ENCODE assay signal across 7 mouse cellular contexts in genomic region chr11:54438991-54439690, GRCm38 (mm10). TPM values are rescaled to one million over a fixed set of nuclear protein-coding genes. Genes with fewer than 3 reads are reported as not detected.
DNase-seq lines count a peak whose midpoint lies in the region; ATAC-seq lines count a peak whose summit lies in the region.

No protein-coding gene starts in this region.

- H3K9ac ChIP-seq in embryonic facial prominence, embryonic 14.5 days (ENCODE audit: low read depth, low read length), result peak overlapping the region; percentile 93
- peak overlapping the region; percentile 86 for H3K9ac ChIP-seq in limb, embryonic 12.5 days (replicated peaks)
- peak overlapping the region; percentile 82; the same call in 1 of the 2 replicates for H3K9ac ChIP-seq in stomach, embryonic 15.5 days

- H3K4me2 ChIP-seq in embryonic facial prominence, embryonic 14.5 days (ENCODE audit: low read depth, low read length), result peak overlapping the region; percentile 69
- peak overlapping the region; percentile 65 for H3K4me2 ChIP-seq in limb, embryonic 12.5 days
- peak overlapping the region; percentile 60 for H3K4me2 ChIP-seq in stomach, embryonic 15.5 days

- peak; percentile 4 for DNase-seq in retina, embryonic 14.5 days (ENCODE audit: low spot score)
- no peak for DNase-seq in retina, postnatal 1 day
- peak; percentile 9 for DNase-seq in embryonic facial prominence, embryonic 14.5 days (ENCODE audit: low spot score)
- no peak for DNase-seq in frontal cortex, adult 2 months (ENCODE audit: extremely low spot score in 1 of 2, low spot score in 1 of 2)
- DNase-seq in spleen, postnatal 4 days (ENCODE audit: low spot score in 2 of 2), result no peak

- 28% methylated on average over 11 of the region's 11 CpGs for WGBS in embryonic facial prominence, embryonic 14.5 days
- 42% methylated on average over 11 of the region's 11 CpGs for WGBS in limb, embryonic 12.5 days
- 15% methylated on average over 11 of the region's 11 CpGs for WGBS in stomach, embryonic 15.5 days

- H3K4me1 ChIP-seq in embryonic facial prominence, embryonic 14.5 days (ENCODE audit: control insufficient read depth, insufficient read depth, low read length), result peaks cover 15% of the 10 kb centered on the region
- H3K4me1 ChIP-seq in limb, embryonic 12.5 days (replicated peaks), result peaks cover 16% of the 10 kb centered on the region
- H3K4me1 ChIP-seq in stomach, embryonic 15.5 days, result 0 out of 2 replicates have a peak, but pooled peaks cover 3% of the 10 kb centered on the region

- H3K36me3 ChIP-seq in embryonic facial prominence, embryonic 14.5 days (ENCODE audit: control insufficient read depth, insufficient read depth, low read length), result no peaks in the 10 kb centered on the region
- no peaks in the 10 kb centered on the region for H3K36me3 ChIP-seq in limb, embryonic 12.5 days
- no peaks in the 10 kb centered on the region for H3K36me3 ChIP-seq in stomach, embryonic 15.5 days

- no peak for ATAC-seq in embryonic facial prominence, embryonic 14.5 days (ENCODE audit: low read depth)
- no peak for ATAC-seq in limb, embryonic 12.5 days (ENCODE audit: insufficient number of reproducible peaks, insufficient read depth, low FRiP score, low TSS enrichment, low read depth)
- ATAC-seq in stomach, embryonic 15.5 days (ENCODE audit: insufficient read depth, low FRiP score, low read depth), result no peak

- H3K4me3 ChIP-seq in embryonic facial prominence, embryonic 14.5 days (ENCODE audit: low read depth, low read length), result peak overlapping the region; percentile 97
- peak overlapping the region; percentile 91 for H3K4me3 ChIP-seq in limb, embryonic 12.5 days (replicated peaks)
- H3K4me3 ChIP-seq in stomach, embryonic 15.5 days (replicated peaks), result peak overlapping the region; percentile 95

- H3K27me3 ChIP-seq in embryonic facial prominence, embryonic 14.5 days (replicated peaks; ENCODE audit: control insufficient read depth, insufficient read depth, low read length), result no peaks in the 10 kb centered on the region
- no peaks in the 10 kb centered on the region for H3K27me3 ChIP-seq in limb, embryonic 12.5 days
- no peaks in the 10 kb centered on the region for H3K27me3 ChIP-seq in stomach, embryonic 15.5 days (replicated peaks)

- no peak overlapping the region for H3K27ac ChIP-seq in embryonic facial prominence, embryonic 14.5 days (replicated peaks; ENCODE audit: low read depth, low read length)
- H3K27ac ChIP-seq in limb, embryonic 12.5 days, result no peak overlapping the region
- H3K27ac ChIP-seq in stomach, embryonic 15.5 days, result no peak overlapping the region; the same call in 1 of the 2 replicates

- no peaks in the 10 kb centered on the region for H3K9me3 ChIP-seq in embryonic facial prominence, embryonic 14.5 days (ENCODE audit: control insufficient read depth, low read length)
- H3K9me3 ChIP-seq in limb, embryonic 12.5 days, result no peaks in the 10 kb centered on the region
- H3K9me3 ChIP-seq in stomach, embryonic 15.5 days, result no peaks in the 10 kb centered on the region

RNA-seq across cellular contexts. Expression of gene Fnip1, which starts 1.1 kb away (rescaled TPM):
- 14.7 and 14.8 TPM in 2 replicates for polyA plus RNA-seq in embryonic facial prominence, embryonic 14.5 days (2014; fragmentation: Nextera tagmentation; extraction: Ambion mirVana)
- 12.2 and 13.0 TPM in 2 replicates for polyA plus RNA-seq in limb, embryonic 12.5 days (2016; fragmentation: Nextera tagmentation; extraction: Ambion mirVana)
- 10.6 and 11.5 TPM in 2 replicates for polyA plus RNA-seq in stomach, embryonic 15.5 days (2015; fragmentation: Nextera tagmentation; extraction: Ambion mirVana)
- 15.4 and 19.0 TPM in 2 replicates for polyA plus RNA-seq in frontal cortex, adult 2 months (2012; rRNA removed)

Comparison
In these comparisons a context has a peak if more than half of its experiments do, and no peak if none do; other contexts are left out.
1. DNase-seq: peak in retina, embryonic 14.5 days (single experiment) and embryonic facial prominence, embryonic 14.5 days (single experiment); none in retina, postnatal 1 day (single experiment), frontal cortex, adult 2 months (0 of 2) and spleen, postnatal 4 days (0 of 2).
2. Peak in every context shown above with its lines, with median percentiles within 50 percentile points of each other: H3K4me2 ChIP-seq, H3K4me3 ChIP-seq and H3K9ac ChIP-seq.